Mouse (Mus musculus): ENCODE results near the gene Cdc42bpa.

- TF ChIP-seq CTCF (IDR thresholded peaks at IDR 0.05; ENCODE audit: low read depth, low read length) = no peak
- no peak for TF ChIP-seq POLR2A (IDR thresholded peaks at IDR 0.05; ENCODE audit: borderline replicate concordance, low read depth, low read length)
These were observed 233.2 kb downstream of the Cdc42bpa start for GRCm38 (mm10) chr1:180193391-180193935.
